Mouse (Mus musculus): ENCODE data around the gene Nos1ap.

Nos1ap gene

GRCm38 (mm10) chr1:170589219-170590040 is at the start of gene Nos1ap:
TSS of gene Nos1ap (minus strand) at chr1:170589861.
- DNase-seq (ENCODE audit: low read depth, low spot score) = peak; percentile 36

GRCm38 (mm10) chr1:170638941-170639340 is 49.3 kb upstream of the Nos1ap start:
- DNase-seq (ENCODE audit: low read depth, low spot score) = no peak

- no peak for DNase-seq (ENCODE audit: low read depth, low spot score)
These were observed 43.2 kb upstream of the Nos1ap start for GRCm38 (mm10) chr1:170632856-170633255.

- peak; percentile 77 for DNase-seq (ENCODE audit: low read depth, low spot score)
These were observed 42.7 kb upstream of the Nos1ap start for GRCm38 (mm10) chr1:170632385-170632784.

- DNase-seq (ENCODE audit: low read depth, low spot score) = no peak
These were observed 41.9 kb upstream of the Nos1ap start for GRCm38 (mm10) chr1:170631571-170631970.

- DNase-seq (ENCODE audit: low read depth, low spot score) = no peak
These were observed 40.8 kb upstream of the Nos1ap start for GRCm38 (mm10) chr1:170630489-170630888.

- DNase-seq (ENCODE audit: low read depth, low spot score) = no peak
These were observed 33.8 kb upstream of the Nos1ap start for GRCm38 (mm10) chr1:170623432-170623831.

- no peak for DNase-seq (ENCODE audit: low read depth, low spot score)
These were observed 33.3 kb upstream of the Nos1ap start for GRCm38 (mm10) chr1:170622934-170623333.

- no peak for DNase-seq (ENCODE audit: low read depth, low spot score)
These were observed 30.2 kb upstream of the Nos1ap start for GRCm38 (mm10) chr1:170619686-170620374.

- no peak for DNase-seq (ENCODE audit: low read depth, low spot score)
These were observed 23.6 kb upstream of the Nos1ap start for GRCm38 (mm10) chr1:170612968-170613872.

GRCm38 (mm10) chr1:170611631-170612030 is 22.0 kb upstream of the Nos1ap start:
- DNase-seq (ENCODE audit: low read depth, low spot score) = no peak

GRCm38 (mm10) chr1:170610695-170611094 is 21.0 kb upstream of the Nos1ap start:
- DNase-seq (ENCODE audit: low read depth, low spot score) = no peak

GRCm38 (mm10) chr1:170610289-170610688 is 20.6 kb upstream of the Nos1ap start:
- no peak for DNase-seq (ENCODE audit: low read depth, low spot score)

- DNase-seq (ENCODE audit: low read depth, low spot score) = no peak
These were observed 20.2 kb upstream of the Nos1ap start for GRCm38 (mm10) chr1:170609872-170610271.

GRCm38 (mm10) chr1:170608461-170609071 is 18.9 kb upstream of the Nos1ap start:
- DNase-seq (ENCODE audit: low read depth, low spot score) = no peak

GRCm38 (mm10) chr1:170607231-170607917 is 17.7 kb upstream of the Nos1ap start:
- no peak for DNase-seq (ENCODE audit: low read depth, low spot score)

GRCm38 (mm10) chr1:170605228-170606001 is 15.8 kb upstream of the Nos1ap start:
- no peak for DNase-seq (ENCODE audit: low read depth, low spot score)

GRCm38 (mm10) chr1:170594575-170594974 is 4.9 kb upstream of the Nos1ap start:
- DNase-seq (ENCODE audit: low read depth, low spot score) = no peak

GRCm38 (mm10) chr1:170590531-170590930 is 870 bp upstream of the Nos1ap start:
- no peak for DNase-seq (ENCODE audit: low read depth, low spot score)

GRCm38 (mm10) chr1:170590041-170590360 is 340 bp upstream of the Nos1ap start:
- no peak for DNase-seq (ENCODE audit: low read depth, low spot score)
